Mouse (Mus musculus): ENCODE measurements around the gene Nos1ap.
A peak's percentile ranks its signal among the peaks of the same experiment; 100 is the strongest.

Gene Nos1ap

DNA sequence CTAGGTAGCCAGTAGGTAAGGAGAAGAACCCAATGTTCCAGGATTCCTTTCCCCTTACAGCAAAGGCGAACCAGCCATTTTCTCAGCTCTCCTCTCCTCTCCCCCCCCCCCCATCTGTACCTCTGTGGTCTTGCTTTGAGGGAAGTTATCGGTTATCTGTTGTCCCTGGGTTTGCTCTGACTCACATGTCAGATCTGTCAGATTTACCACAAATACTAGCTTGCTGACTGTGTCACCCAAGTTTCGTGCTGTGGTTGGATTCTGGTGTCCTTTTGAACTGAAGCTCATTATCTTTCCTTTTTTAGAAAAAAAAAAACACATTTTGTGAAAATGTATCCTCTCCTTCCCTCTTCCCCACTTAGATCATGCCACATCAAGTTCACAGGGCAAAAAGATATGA lies 50.2 kb downstream of the Nos1ap start:
- no peak for DNase-seq

GRCm38 (mm10) chr1:170538481-170539061 lies 51.1 kb downstream of the Nos1ap start:
- peak; percentile 79 to 83 for DNase-seq

DNA sequence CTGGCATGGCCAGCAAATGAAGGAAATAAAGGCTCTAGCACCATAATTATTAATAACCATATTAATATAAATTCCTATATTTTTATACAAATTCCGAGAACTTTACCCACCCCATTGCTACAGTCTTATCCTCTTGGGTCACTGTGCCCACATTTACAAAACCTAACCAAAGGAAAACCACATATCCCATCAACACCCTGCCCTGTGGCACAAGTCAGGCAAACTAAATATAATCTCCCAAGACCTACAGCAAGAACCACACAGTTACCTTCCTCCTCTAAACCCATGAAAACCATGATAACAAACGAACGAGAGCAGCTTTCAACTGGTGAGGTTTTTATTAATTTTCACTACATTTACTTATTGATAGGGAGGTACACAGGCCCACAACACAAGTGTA lies 53.3 kb downstream of the Nos1ap start:
- DNase-seq = no peak

DNA sequence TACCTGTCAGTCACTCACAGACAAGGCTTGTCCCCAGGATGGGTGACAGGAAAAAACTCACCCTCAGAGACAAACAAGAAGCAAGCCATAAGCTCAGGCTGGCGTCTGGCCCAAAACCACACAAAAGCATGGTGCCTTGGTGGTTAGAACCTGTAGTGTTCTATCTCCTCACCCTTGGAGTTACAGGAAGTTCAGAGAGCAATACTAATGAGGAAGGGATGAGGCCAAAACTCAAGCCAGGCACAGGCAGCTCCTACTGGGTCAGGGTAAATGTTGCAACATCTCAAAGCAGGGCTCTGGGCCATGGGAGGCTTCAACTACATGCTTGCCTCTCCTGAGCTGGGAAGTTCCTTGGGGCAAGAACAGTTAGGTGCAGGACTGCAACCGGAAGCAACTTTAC lies 54.4 kb downstream of the Nos1ap start:
- DNase-seq = peak; percentile 50 to 58

DNA sequence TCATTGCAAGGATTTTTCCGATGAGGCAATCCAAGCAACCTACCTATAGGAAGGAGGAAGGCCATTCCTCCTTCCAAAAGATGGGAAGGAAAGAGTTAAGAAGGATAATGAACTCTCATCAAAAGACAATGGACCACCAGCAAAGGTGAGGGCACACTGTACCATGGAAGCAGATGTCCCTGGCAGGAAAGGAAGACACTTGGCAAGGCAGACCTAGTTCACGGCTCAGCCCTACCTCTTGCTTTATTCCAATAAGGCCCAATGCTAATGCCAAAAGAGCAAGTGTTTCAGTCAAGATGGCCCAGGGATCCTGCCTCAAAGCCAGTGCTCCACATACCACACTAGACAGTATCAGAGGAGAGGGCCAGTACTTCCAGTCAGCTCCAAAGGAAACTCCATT lies 58.4 kb downstream of the Nos1ap start:
- DNase-seq = no peak

DNA sequence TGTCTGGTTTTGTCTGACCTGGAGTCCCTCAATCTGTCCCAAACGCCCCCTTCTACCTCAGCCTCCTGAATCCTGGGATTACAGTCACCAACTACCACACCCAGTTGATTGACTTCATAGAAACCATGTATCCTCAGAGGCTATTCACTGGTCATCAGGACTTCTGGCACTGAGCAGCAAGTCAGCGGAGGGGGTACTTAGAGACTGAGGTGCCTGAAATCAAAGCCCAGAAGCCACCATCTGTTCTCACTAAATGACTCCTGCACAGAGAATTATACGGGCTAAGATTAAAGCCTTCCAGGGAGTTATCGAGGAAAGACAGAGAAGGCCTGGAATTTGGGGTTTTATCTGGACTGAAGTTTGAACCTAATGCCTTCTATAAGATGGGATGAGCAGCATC lies 59.2 kb downstream of the Nos1ap start:
- no peak for DNase-seq

DNA sequence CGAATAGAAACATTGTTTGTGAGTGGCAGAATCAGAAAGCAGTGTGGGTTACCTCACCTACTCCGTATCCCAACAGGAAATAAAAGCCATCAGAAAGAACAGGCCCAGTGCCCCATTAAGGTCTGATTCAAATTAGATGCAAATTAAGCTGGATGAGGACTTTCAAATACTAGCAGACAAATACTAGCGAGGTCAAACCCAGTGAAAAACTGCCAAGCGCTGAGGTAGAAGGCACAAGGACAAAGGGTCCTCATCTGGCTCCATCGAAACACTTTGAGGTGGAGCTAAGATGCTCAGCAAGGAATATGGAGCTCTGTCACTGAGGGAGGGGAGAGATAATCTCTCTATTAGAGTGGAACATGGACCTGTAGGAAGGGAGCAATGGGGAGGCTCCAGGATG lies 66.8 kb downstream of the Nos1ap start:
- no peak for DNase-seq

DNA sequence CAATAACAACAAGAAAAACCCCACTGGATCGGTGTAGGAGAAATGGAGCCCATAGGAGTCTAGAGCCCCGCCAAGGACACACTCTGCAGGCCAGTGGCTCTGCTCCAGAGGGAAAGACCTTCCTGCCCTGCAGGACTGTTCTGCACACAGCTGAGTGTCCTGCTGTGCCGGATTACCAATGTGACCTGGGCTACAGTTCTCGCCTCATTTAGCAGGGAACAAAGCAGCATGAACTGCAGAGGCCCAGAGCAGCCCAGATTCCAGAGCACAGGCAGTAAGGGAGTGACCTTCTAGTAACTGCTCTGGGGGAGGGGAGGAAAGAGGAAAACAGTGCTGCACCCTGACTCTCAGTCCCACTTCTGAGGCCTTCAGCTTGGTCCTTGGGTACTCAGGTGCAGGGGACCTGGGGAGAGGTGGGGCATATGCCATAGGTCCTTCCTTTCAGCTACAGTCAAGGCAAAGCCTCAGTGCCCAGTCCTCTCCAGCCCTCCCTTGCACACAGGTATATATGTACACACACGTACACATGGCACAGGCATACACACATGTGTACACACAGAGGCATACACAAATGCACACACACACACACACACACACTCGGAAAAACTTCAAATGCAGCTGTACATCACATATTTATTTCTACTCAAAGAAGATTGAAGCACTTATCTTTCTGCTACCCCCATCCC lies 68.0 kb downstream of the Nos1ap start:
- DNase-seq = peak; percentile 74 to 92

DNA sequence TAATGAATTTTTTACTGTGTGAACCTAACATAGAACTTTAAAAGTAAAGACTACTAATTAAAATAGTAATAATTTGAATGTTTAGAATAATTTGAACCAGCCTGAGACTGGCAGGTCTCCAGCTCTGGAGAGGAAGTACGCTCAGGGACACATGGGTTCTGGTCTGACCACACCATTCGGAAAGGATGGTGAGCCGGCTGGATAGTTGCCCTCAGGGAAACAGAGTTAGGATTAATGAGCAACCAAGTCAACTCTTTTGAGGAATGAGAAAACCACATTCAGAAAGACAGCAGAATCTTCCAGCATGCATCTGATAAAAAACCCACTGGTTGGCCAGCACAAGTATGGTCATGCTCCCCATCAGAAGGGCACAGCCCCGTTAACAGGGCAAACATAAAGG lies 69.5 kb downstream of the Nos1ap start:
- peak; percentile 54 to 57 for DNase-seq

DNA sequence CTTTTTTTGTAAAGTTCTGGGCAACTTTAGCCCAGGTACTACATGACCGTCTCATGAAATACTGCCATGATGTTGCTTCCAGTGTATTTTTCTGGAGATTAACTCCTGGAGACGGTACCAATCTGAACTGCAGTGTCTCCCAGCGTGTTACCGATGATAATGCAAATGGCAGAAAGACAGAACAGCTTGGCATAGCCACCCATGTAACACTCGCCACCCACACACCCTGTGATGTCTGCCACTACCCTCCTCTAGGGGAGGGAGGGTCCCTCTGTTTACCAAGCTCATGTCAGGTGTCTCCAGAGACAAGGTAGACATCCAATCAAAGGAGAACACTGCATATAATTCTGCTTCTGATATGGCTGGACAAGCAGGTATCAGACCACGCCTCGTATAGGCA lies 70.0 kb downstream of the Nos1ap start:
- no peak for DNase-seq

DNA sequence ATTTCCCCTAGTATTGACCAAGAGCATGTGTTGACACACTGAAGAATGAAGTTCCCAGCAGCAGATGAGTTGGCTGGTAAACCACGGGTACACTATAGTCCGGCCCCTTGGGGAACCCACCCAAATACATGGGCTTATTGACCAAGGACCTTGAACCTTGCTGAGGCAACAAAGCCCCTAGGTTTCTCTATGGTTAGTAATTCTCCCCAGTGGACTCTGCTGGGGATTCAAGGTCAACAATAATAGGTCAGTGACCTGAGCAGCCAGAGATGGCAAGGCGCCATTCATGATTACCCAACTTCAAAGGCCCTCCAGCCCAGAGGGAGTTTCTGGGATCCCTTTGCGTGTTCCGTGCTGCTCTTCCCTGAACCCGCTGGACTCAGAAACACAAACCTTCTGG lies 73.5 kb downstream of the Nos1ap start:
- DNase-seq = peak; percentile 75 to 76

DNA sequence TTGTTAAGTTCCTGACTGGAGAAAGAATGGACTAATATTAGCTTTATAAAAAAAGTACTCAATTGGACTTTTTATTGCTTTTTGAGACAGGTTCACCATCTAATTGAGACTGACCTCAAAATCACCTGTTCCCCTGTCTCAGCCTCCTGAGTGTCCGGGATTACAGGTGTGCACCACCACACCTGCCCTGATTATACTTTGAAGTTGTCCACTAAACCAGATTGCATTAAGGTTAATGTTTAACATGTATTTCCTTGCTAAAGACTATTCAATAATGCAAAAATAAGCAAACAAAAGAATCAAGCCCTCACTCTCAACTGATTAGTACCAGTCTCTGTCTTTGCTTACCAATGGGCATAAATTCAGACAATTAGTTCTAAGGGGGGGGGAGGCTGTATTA lies 74.2 kb downstream of the Nos1ap start:
- DNase-seq = no peak

GRCm38 (mm10) chr1:170514226-170514625 lies 75.4 kb downstream of the Nos1ap start:
- DNase-seq = peak; percentile 56 to 65

DNA sequence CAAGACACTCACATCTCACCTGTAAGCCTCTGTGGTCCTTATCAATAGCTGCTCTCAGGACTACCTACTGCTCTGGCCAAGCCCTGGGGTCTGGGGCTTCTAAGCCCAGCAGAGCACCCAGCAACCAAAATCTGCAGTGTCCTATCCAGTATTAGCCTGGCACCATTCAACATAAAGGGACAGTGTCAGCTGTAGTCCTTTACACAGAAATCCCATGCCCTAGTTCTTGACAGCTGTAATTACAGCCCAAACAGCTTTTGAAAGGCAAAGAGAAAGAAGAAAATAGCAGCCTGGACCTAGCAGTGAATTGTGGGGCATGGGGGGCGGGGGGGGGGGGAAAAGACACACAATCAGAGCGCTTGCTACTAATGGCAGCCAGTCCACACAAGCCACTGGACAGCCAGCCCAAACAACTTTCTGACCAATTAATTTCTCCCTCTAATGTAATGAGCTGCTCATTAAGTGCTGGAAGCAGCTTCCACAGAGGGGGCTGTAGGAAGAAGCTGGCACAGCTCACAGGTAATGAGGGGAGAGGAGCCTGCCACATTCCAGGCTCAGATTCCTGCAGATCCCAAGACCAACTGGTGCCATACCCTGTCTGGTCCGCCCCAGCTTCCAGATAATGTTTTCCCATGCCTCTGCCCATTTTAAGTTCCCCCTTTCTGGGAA lies 77.1 kb downstream of the Nos1ap start:
- DNase-seq = no peak

DNA sequence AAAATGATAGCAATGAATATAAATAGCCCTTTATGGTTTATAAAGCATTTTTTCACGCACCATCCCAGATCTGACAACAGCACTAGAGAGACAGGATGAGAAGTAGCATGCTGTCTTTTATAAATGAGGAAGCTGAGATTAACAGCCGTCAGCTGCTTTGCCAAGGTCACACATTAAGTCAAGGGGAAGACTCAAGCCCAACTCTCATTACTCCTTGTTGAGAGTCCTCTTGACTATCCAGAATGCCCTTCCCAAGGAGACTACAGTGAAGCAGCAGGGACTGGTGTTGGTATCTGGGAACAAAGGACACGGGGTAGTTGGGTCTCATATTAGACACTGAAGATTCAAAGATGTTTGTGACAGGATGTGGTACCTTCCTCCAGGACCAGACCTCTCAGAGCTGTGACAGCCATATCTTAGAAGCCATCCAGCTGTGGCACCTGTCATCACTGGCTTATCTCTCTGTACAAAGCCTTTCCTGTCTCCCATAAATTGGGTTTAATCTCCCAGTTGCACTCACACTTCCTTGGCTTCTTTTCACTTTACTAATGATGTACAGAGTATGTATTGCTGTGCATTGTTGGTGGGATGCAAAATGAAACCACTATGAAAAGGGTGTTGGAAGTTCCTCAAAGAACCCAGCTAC lies 78.9 kb downstream of the Nos1ap start:
- no peak for DNase-seq

DNA sequence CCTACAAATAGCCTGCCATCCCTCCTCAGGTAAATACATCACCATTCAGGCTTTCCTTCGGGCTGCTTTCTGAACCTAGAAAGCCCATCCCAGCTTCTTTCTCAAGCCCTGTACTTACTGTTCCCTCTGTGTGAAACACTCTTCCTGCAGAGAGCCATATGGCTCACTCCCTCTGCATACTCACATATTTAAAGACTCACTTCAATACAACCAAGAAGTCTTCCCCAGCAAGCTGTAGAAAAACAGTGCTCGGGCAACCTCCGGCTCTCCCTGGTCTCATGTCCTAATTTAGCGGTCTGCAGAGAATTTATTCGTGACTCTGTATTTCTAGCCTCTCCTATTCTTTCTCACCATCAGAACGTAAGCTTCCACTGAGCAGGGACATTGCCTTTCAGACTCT lies 83.4 kb downstream of the Nos1ap start:
- DNase-seq = no peak

- DNase-seq = no peak
These were observed 84.6 kb downstream of the Nos1ap start for GRCm38 (mm10) chr1:170505107-170505506.

DNA sequence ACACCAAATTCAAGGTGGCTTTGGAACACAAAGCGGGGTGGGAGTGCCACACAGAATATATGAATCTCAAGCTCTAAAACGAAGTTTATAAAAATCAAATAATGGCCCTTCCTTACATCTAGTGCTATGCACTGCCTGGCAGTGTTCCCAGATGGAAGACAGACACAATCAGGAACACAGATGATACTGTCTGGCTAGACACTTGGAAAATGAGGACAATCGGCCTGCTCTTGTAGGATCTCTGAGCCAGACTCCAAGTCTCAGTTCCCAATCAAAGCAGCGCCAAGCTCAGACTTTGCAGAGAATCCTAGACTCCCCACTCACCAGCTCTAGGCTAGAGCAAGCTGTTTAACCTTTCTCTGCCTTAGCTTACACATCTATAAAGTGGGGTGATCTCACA lies 85.3 kb downstream of the Nos1ap start:
- no peak for DNase-seq

DNA sequence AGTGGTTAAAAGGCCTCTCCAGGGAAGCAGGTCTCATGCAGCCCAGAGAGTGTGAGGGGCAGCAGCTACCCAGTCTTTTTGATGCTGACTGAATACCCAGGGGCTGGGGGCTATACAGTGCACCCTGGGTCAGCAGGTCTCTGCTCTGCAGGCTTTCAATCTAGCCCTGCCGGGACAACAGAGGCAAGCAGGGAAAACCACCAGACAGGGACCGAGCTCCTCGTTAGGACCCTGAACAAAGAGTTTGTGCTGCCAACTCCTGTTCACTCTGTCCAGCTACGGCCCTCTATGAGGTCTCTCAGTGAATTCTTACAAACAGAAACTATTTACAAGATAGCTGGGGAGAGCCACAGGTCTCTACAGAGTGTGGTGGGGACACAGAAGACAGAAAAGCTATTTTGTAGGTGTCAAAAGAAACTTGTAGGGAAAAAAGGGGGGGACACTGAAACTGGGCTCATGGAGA lies 86.4 kb downstream of the Nos1ap start:
- DNase-seq = no peak

GRCm38 (mm10) chr1:170502491-170503276 lies 87.0 kb downstream of the Nos1ap start:
- peak in 1 of 2 experiments; percentile 64 for DNase-seq

DNA sequence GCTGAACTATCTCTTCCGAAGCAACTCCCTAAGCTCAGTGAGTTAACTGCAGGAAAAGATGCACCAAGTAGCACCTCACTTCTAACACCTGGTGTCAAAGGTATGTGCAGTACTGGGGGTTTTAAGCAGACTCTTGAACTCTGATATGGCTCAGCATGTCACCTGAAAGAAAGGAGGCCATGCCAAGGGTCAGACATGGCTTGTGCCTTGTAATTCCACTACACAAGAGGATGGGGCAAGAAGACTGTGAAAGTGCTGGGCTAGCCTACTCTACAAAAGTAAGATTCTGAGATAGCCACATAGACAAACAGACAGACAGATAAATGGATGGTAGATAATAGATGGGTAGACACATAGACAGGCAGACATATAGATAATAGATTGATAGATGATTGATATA lies 87.7 kb downstream of the Nos1ap start:
- DNase-seq = no peak

GRCm38 (mm10) chr1:170501556-170501955 lies 88.1 kb downstream of the Nos1ap start:
- no peak for DNase-seq

GRCm38 (mm10) chr1:170499891-170500290 lies 89.8 kb downstream of the Nos1ap start:
- peak; percentile 75 to 81 for DNase-seq
